Mouse (Mus musculus) heart, embryonic 13.5 days (tissue): Measurements from ENCODE around the gene Tnfaip8l2. TPM values are rescaled to one million over a fixed set of nuclear protein-coding genes. Genes with fewer than 3 reads are reported as not detected.
A peak's percentile ranks its signal among the peaks of the same experiment; 100 is the strongest.

ENCODE experiments used
- ATAC-seq: fragments of 200-750 bp; cut with Nextera tagmentation; 2 replicates; pipeline ENCODE4 v1.8.0; 2017; ENCODE audit warnings: moderate TSS enrichment; ENCODE audit not compliant: insufficient number of reproducible peaks, low FRiP score, low TSS enrichment; ENCODE audit errors: extremely low read depth
- H3K27ac ChIP-seq: fragments of 300-500 bp; sonication (generic); replicated peaks from 2 replicates; pipeline ENCODE4 v1.5.1; 2015; ENCODE audit warnings: moderate library complexity, mild to moderate bottlenecking, inconsistent platforms
- H3K27me3 ChIP-seq: fragments of 300-500 bp; sonication (generic); replicated peaks from 2 replicates; pipeline ENCODE4 v1.6.1; 2015; ENCODE audit warnings: mild to moderate bottlenecking, inconsistent platforms
- H3K36me3 ChIP-seq: fragments of 300-500 bp; sonication (generic); 2 replicates; pipeline ENCODE4 v1.6.1; 2015; ENCODE audit warnings: mild to moderate bottlenecking, inconsistent platforms
- H3K4me1 ChIP-seq: fragments of 300-500 bp; sonication (generic); 2 replicates; pipeline ENCODE4 v1.6.1; 2015; ENCODE audit warnings: inconsistent platforms
- H3K4me2 ChIP-seq: fragments of 300-500 bp; sonication (generic); 2 replicates; pipeline ENCODE4 v1.6.1; 2015; ENCODE audit warnings: inconsistent platforms, mild to moderate bottlenecking, moderate library complexity
- H3K4me3 ChIP-seq: fragments of 300-500 bp; sonication (generic); 2 replicates; pipeline ENCODE4 v1.5.1; 2015; ENCODE audit warnings: moderate library complexity, mild to moderate bottlenecking, inconsistent platforms
- H3K9ac ChIP-seq: fragments of 300-500 bp; sonication (generic); 2 replicates; pipeline ENCODE4 v1.6.1; 2015; ENCODE audit warnings: inconsistent platforms, mild to moderate bottlenecking, moderate library complexity
- H3K9me3 ChIP-seq: fragments of 300-500 bp; sonication (generic); 2 replicates; pipeline ENCODE4 v1.6.1; 2016; ENCODE audit warnings: inconsistent platforms
- WGBS: fragments of 180-500 bp; shearing (Covaris S2); methylation state at CpG from one replicate; pipeline ENCODE4 v1.1.7; 2015; ENCODE audit warnings: mixed read lengths; 5-methylcytosine and 5-hydroxymethylcytosine counted together
- polyA plus RNA-seq: library from polyadenylated mRNA; unstranded; fragments of >200 nt; fragmentation: Nextera tagmentation; extraction: Ambion mirVana; gene quantifications from 2 replicates; pipeline ENCODE4 v1.2.1, GENCODE M21; 2015

Tnfaip8l2 gene
- 2.1 and 2.8 TPM in 2 replicates for polyA plus RNA-seq

DNA sequence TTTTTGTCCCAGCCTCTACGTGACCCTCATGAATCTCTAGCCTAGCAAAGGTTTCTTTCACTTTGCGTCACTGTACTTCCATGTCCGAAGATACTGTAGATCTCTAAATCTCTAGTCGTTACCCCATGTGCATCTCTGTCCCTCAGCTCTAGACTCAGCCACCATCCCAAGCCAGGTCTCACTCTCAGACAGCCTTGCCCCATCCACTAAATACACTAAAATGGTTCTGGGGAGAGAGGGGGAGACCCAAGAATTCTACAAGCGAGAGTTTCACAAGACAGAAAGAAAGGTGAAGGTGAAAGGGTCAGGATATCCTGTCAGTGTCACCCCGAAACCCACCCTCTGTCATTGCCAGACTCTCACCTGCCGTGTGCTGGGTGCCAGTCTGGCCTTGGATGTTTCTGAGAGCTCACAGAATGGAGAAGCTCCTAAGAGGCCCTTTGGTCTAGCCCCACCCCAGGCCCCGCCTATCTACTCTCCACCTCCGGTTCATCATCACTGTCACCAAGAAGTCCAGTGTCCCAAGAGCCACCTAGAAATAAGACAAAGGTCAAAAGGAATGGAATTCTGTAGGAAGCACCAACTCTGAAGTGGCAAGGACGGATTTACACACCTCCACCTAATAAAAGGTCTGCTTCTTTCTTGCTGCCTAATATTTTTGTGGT, at the start of gene Tnfaip8l2:
Gene Tnfaip8l2 (minus strand): TSS at position 409 of the 665 bp plus-strand sequence.
- no peaks in the 10 kb centered on the region for H3K4me1 ChIP-seq
- no peak within 1 kb of the TSS for H3K27ac ChIP-seq

DNA sequence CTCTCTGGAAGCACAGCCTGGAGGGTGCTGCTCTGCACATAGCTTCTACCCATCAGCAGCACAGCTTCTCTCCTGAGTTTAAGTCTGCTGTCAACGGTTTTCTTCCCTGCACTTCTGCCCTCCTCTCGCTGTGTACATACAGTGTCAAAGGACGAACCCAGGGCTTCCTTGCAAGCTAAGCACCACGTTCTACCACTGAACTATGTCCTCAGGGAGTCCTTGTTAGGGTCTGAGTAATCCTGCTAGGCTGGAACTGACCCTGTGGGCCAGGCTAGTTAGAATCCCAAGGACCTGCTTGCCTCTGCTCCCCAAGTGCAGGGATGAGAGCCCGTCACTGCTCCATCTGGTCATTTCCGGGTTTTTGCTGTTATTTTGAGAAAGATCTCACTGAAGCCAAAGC, 44.7 kb upstream of the Tnfaip8l2 start:
- no peaks in the 10 kb centered on the region for H3K27me3 ChIP-seq
- peaks cover 86% of the 10 kb centered on the region for H3K36me3 ChIP-seq
- H3K4me1 ChIP-seq = no peaks in the 10 kb centered on the region
- no peak for ATAC-seq
- H3K4me3 ChIP-seq = no peak overlapping the region
- H3K9ac ChIP-seq = no peak overlapping the region
- no peak overlapping the region for H3K4me2 ChIP-seq
- H3K9me3 ChIP-seq = no peaks in the 10 kb centered on the region
- no peak overlapping the region for H3K27ac ChIP-seq
- WGBS = 81% methylated on average over 6 of the region's 6 CpGs

More for the DNA sequence above, at the start of gene Tnfaip8l2:
- Histone ChIP-seq H3K4me3 (no peak within 1 kb of the TSS), H3K4me2 (no peak within 1 kb of the TSS), H3K36me3 (peaks cover 18% of the 10 kb centered on the region), H3K9ac (no peak within 1 kb of the TSS), H3K27me3 (no peaks in the 10 kb centered on the region), H3K9me3 (no peaks in the 10 kb centered on the region)
- ATAC-seq = no peak
- WGBS = 79% methylated on average over 10 of the region's 10 CpGs

DNA sequence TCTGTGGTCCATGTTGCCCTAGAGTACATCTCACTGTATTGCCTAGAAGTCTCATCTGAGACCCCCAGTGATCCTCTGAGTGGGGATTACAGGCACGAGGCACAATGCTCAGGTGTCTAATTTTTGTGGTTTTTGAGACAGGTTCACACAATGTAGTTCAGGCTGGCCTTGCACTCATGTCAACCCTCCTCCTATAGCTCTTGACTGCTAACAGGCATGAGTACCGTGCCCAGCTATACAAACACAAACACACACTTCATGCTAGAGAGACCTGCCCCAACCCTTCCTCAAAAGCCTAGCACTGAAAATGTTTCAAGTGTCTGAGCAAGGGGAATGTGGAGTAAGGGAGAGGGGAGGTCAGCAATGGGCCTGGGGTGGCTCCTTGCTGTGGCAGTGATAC, 43.9 kb upstream of the Tnfaip8l2 start:
- Histone ChIP-seq H3K4me3 (no peak overlapping the region), H3K4me2 (no peak overlapping the region), H3K27ac (no peak overlapping the region), H3K9ac (no peak overlapping the region), H3K4me1 (no peaks in the 10 kb centered on the region), H3K27me3 (no peaks in the 10 kb centered on the region), H3K36me3 (peaks cover 84% of the 10 kb centered on the region), H3K9me3 (no peaks in the 10 kb centered on the region)
- WGBS = 82% methylated on average over 2 of the region's 2 CpGs
- no peak for ATAC-seq

DNA sequence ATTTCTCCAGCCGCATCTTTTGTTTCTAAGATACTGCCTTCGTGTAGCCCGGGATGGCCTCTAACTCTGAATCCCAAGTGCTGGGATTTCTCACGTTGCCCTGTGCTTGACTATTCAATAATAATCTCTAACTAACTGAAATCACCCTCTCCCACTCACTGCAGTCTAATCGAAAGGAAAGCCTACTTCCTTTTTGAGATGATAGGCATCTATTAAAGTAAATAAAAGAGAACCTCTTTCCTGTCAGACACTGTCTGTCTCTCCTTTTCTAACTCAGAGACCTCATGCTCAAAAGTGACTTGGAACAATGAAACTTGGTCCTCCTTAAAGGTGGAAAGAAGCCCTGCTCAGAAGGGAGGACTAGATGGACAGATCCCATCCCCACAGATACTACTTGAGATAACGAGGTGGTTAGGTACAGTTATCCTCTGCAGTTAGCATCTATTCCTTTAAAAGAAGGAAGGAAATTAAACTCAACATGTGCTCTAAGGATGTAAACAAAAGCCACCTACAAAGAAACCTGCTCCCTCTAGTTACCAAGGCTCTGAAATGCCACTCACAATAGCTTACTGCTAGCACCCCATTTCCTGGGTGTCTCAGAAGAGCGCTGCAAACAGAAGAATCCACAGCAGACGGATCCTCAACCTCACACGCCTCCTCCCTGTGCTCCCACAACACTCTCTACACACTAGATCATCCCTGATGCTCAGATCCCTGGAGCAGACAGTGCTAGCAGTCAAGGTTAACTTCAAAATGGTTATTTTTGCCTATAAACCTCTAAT, 42.8 kb upstream of the Tnfaip8l2 start:
- WGBS = 80% methylated on average over 9 of the region's 9 CpGs
- Histone ChIP-seq H3K4me1 (no peaks in the 10 kb centered on the region), H3K9ac (no peak overlapping the region), H3K27ac (no peak overlapping the region), H3K4me2 (no peak overlapping the region), H3K27me3 (no peaks in the 10 kb centered on the region), H3K4me3 (no peak overlapping the region), H3K9me3 (no peaks in the 10 kb centered on the region), H3K36me3 (peaks cover 77% of the 10 kb centered on the region)
- no peak for ATAC-seq

DNA sequence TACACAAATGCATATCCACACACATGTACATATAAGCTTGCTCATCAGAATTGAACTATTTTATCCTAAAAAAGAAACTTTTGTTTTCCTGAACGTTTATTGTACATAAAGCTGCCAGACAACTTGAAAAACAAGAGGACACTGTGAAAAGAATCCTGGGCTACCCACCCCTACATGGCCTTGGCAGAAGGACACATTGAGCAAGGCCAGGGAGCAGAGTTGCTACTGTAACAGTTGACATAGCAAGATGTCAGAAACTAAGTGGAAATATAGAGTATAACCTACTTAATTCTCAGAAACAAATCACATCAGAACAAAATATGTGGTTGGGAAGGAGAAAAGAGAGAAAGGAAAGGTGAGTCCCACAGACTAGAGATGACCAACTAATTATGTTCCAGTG, 39.7 kb upstream of the Tnfaip8l2 start:
- H3K27me3 ChIP-seq = no peaks in the 10 kb centered on the region
- WGBS = 52% methylated on average over 1 of the region's 1 CpGs
- ATAC-seq = no peak

DNA sequence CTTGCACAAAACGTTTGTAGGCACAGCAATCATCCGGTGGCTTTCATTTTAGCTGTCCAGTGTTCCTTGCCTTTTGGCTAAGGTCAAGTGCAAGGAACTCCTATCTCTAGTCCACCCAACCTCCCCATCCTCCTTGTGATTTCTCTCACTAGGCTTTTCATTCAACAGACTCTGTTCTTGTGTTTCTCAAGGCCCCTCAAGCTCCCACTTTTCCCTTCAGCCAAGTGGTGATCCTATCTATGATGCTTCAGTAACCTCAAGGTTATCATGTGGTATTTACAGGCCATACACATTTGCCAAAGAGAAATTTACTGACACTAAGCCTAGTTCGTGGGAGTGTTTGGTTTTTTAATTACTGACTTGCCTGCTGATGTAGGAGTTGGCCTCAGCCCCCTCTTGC, 37.7 kb upstream of the Tnfaip8l2 start:
- Histone ChIP-seq H3K36me3 (peaks cover 26% of the 10 kb centered on the region), H3K27ac (no peak overlapping the region), H3K27me3 (peaks cover 8% of the 10 kb centered on the region; the same call in 1 of the 2 replicates), H3K9ac (no peak overlapping the region), H3K9me3 (no peaks in the 10 kb centered on the region), H3K4me1 (no peaks in the 10 kb centered on the region), H3K4me2 (no peak overlapping the region), H3K4me3 (no peak overlapping the region)
- 51% methylated on average over 3 of the region's 3 CpGs for WGBS
- ATAC-seq = no peak

More for the DNA sequence above, 39.7 kb upstream of the Tnfaip8l2 start:
- no peak overlapping the region for H3K4me2 ChIP-seq
- H3K4me1 ChIP-seq = no peaks in the 10 kb centered on the region
- H3K4me3 ChIP-seq = no peak overlapping the region
- H3K27ac ChIP-seq = no peak overlapping the region
- peaks cover 46% of the 10 kb centered on the region for H3K36me3 ChIP-seq
- no peaks in the 10 kb centered on the region for H3K9me3 ChIP-seq
- no peak overlapping the region for H3K9ac ChIP-seq

DNA sequence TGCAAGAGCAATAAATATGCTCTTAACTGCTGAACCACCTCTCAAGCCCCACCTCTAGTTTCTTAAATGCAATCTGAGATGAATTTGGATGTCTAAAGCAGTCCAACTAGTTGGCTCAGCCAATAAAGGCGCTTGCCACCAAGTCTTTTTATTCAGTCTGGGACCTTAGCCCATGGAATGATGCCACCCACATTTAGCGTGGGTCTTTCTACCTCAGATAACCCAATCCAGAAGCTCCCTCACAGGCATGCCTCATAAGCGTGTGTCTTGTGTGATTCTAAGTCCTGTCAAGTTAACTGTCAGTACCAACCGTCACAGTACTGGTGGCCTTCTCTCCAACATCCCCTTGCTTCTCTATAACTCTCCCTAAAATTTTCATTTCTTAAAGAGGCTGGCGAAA, 36.8 kb upstream of the Tnfaip8l2 start:
- no peak for ATAC-seq
- peaks cover 18% of the 10 kb centered on the region for H3K27me3 ChIP-seq
- H3K27ac ChIP-seq = no peak overlapping the region
- no peak overlapping the region for H3K9ac ChIP-seq
- peaks cover 17% of the 10 kb centered on the region for H3K36me3 ChIP-seq
- no peak overlapping the region for H3K4me2 ChIP-seq
- WGBS = 81% methylated on average over 5 of the region's 5 CpGs
- no peaks in the 10 kb centered on the region for H3K9me3 ChIP-seq
- H3K4me3 ChIP-seq = no peak overlapping the region
- peaks cover 2% of the 10 kb centered on the region for H3K4me1 ChIP-seq

DNA sequence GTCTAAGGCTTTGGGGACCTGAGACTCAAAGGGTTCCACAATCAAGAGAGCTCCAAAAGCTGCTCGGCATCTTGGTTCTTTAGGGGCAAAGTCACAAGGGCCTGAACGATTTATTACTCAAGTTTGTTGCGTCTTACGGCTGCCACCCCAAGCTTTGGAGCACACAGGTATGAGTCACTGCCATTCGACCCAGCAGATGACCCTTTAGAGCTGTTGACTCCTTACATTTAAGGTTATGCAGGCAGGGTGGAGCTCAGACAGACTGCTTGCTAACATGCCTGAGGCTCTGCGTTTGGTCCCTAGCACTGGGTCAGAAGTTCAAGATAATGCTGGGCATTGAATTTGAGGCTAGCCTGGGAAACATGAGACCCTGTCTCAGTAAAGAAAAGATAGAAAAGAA, 35.4 kb upstream of the Tnfaip8l2 start:
- Histone ChIP-seq H3K4me2 (no peak overlapping the region), H3K4me3 (no peak overlapping the region), H3K27me3 (peaks cover 31% of the 10 kb centered on the region), H3K36me3 (peaks cover 4% of the 10 kb centered on the region), H3K9ac (no peak overlapping the region), H3K9me3 (no peaks in the 10 kb centered on the region), H3K27ac (no peak overlapping the region), H3K4me1 (peaks cover 15% of the 10 kb centered on the region)
- ATAC-seq = no peak
- 64% methylated on average over 6 of the region's 6 CpGs for WGBS

DNA sequence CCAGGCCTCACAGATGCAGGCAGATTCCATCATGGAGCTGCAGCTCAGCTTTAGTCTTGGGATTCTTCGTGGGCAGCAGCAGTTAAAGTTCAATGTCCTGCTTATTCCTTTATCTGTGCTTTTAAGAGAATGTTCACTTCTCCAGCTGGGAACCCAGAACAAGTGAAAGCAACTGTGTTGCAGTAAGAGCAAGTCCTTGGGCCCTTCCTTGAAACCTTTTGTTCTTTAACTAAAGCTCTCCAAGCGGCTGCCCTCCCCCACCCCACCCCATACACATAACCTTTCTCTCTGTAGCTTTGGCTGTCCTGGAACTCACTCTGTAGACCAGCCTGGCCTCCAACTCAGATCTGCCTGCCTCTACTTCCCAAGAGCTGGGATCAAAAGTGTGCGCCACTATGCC, 34.3 kb upstream of the Tnfaip8l2 start:
- H3K4me3 ChIP-seq = no peak overlapping the region
- ATAC-seq = no peak

DNA sequence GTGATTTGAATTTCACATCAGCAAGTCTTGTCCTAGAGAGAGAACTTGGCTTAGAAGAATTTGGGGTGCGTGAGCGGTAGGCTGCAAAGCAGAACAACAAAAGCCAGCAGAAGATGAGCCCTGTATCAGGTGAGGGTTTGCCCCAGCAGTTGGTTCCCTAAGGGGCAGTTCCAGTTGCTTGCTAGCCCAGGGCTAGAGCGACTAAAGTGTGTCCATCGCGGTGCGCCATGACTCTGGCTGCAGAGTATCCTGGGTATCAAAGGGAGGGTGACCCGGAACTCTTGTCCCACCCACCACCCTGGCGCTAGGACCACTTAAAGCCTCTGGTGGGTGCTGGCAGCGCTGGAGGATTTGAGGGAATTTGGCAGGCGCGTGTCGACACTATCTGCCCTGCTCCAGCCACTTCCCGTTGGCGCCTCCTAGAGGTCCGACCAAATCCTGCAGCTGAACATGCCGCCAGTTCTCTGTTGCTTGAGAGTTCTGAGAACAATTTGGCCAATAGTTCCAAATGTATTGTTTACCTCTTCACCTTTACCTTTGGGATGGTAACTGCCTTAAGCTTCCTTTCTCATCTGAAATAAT, 31.9 kb upstream of the Tnfaip8l2 start:
- H3K36me3 ChIP-seq = peaks cover 34% of the 10 kb centered on the region
- H3K4me2 ChIP-seq = peak overlapping the region; percentile 76
- peaks cover 19% of the 10 kb centered on the region for H3K4me1 ChIP-seq
- H3K9me3 ChIP-seq = no peaks in the 10 kb centered on the region
- peaks cover 66% of the 10 kb centered on the region for H3K27me3 ChIP-seq
- no peak for ATAC-seq
- WGBS = 3% methylated on average over 16 of the region's 16 CpGs
- H3K9ac ChIP-seq = peak overlapping the region; percentile 73
- H3K4me3 ChIP-seq = peak overlapping the region; percentile 50
- H3K27ac ChIP-seq = no peak overlapping the region

More for the DNA sequence above, 34.3 kb upstream of the Tnfaip8l2 start:
- Histone ChIP-seq H3K9me3 (no peaks in the 10 kb centered on the region), H3K4me2 (no peak overlapping the region), H3K36me3 (peaks cover 12% of the 10 kb centered on the region), H3K4me1 (peaks cover 19% of the 10 kb centered on the region), H3K27ac (no peak overlapping the region), H3K9ac (no peak overlapping the region), H3K27me3 (peaks cover 42% of the 10 kb centered on the region)
- WGBS = 60% methylated on average over 3 of the region's 3 CpGs

DNA sequence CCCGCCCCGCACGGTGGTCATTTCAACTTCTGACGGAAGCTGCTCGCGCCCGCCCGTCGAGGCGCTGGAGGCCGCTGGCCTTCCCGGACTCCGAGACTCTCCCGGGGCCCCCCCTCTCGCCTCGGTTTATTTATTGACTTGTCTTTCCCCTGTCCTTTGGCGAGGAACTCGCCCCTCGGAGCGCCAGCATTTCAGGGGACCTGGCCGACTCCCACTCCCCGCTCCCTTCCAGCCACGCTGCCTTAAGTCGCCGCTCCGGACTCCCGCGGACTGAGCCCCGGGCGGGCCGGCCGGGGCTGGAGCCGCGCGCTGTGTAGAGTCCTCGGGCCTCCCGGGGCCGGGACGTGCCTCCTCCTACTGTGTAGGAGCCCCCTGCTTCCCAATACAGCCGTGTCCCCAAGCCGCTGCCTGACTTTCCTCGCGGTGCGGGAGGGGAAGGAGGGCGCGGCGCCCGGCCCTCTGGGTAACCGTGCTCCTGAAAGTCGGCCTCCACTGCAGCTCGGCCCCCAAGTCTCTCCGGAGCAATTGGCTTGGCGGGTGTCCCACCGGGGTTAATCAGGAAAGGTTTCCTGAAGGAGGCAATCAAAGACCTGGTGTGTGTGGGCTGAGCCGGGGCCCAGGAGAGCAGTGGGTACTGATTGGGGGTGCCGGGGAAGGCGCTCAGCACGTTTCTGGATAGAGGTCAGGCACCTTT, 31.2 kb upstream of the Tnfaip8l2 start:
- H3K36me3 ChIP-seq = peaks cover 36% of the 10 kb centered on the region
- H3K9ac ChIP-seq = peak overlapping the region; percentile 73
- WGBS = 5% methylated on average over 58 of the region's 58 CpGs
- peaks cover 19% of the 10 kb centered on the region for H3K4me1 ChIP-seq
- peaks cover 73% of the 10 kb centered on the region for H3K27me3 ChIP-seq
- no peaks in the 10 kb centered on the region for H3K9me3 ChIP-seq
- peak overlapping the region; percentile 50 for H3K4me3 ChIP-seq
- no peak for ATAC-seq
- H3K27ac ChIP-seq = no peak overlapping the region
- peak overlapping the region; percentile 76 for H3K4me2 ChIP-seq
